Mouse (Mus musculus): ENCODE measurements around the gene Mettl26. TPM values are rescaled to one million over a fixed set of nuclear protein-coding genes. Genes with fewer than 3 reads are reported as not detected.
A peak's percentile ranks its signal among the peaks of the same experiment; 100 is the strongest.

Gene Mettl26
- polyA plus RNA-seq, 1 experiment from 2014 or later = 70.5 TPM

DNA sequence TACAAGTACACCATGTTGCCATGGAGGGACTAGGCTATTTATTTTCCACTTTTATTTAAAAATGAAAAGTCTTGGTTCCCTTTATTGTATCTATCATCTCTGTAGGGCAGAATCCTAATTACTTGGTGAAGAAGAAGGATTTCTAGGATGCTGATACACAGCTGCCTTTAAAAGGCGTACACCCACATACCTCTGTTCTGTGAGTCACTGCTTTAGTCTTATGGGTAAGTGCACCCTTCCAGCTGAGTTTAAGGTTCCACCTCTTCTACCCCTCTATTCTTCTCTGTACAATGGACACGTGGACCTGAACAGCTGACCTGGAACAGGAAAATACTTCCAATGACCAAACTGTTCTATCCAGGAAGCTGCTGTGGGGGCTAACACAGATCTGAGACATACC lies 32.8 kb downstream of the Mettl26 start:
- Histone ChIP-seq H3K4me1 (no peaks in the 10 kb centered on the region), H3K36me3 (replicated peaks) (no peaks in the 10 kb centered on the region), H3K4me3 (no peak overlapping the region), H3K9ac (no peak overlapping the region), H3K9me3 (no peaks in the 10 kb centered on the region), H3K27ac (no peak overlapping the region), H3K4me2 (no peak overlapping the region), H3K27me3 (replicated peaks) (no peaks in the 10 kb centered on the region)
- WGBS = 93% methylated on average over 2 of the region's 2 CpGs
- ATAC-seq (replicated peaks) = no peak

DNA sequence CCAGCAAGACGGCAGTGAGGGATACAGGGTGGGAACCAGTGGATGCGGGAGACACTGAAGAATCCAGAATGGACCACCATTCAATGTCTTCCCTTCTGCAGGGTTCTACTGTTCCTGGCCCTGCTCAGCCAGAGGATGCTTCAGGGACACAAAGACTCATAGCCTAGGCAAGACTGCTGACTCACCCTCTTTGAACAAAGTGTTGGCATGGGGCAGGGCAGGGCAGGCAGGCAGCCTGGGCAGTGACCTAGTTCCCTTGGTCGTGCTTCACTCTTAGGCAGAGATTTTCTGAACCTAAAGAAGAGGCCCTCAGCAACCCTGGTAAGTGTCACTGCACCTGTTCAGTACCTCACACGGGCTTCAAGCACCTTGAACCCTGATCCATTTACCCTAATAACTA lies 36.9 kb downstream of the Mettl26 start:
- no peak for ATAC-seq (replicated peaks)
- Histone ChIP-seq H3K36me3 (replicated peaks) (no peaks in the 10 kb centered on the region), H3K9me3 (no peaks in the 10 kb centered on the region), H3K27me3 (replicated peaks) (no peaks in the 10 kb centered on the region), H3K4me3 (no peak overlapping the region), H3K4me2 (no peak overlapping the region), H3K27ac (no peak overlapping the region), H3K9ac (no peak overlapping the region), H3K4me1 (peaks cover 1% of the 10 kb centered on the region; the same call in 1 of the 2 replicates)
- 96% methylated on average over 4 of the region's 4 CpGs for whole genome bisulfite sequencing

- 89% methylated on average over 14 of the region's 14 CpGs for WGBS
- no peak overlapping the region for H3K27ac ChIP-seq
- H3K9me3 ChIP-seq = no peaks in the 10 kb centered on the region
- H3K27me3 ChIP-seq (replicated peaks) = no peaks in the 10 kb centered on the region
- no peak overlapping the region for H3K9ac ChIP-seq
- no peaks in the 10 kb centered on the region for H3K36me3 ChIP-seq (replicated peaks)
- no peak overlapping the region for H3K4me2 ChIP-seq
- H3K4me1 ChIP-seq = peaks cover 16% of the 10 kb centered on the region
- ATAC-seq (replicated peaks) = no peak
- H3K4me3 ChIP-seq = no peak overlapping the region
Observed at GRCm38 (mm10) chr17:25913186-25913876, 38.5 kb downstream of the Mettl26 start.

- no peak for ATAC-seq (replicated peaks)
- no peak overlapping the region for H3K4me3 ChIP-seq
- H3K27me3 ChIP-seq (replicated peaks) = no peaks in the 10 kb centered on the region
- H3K9ac ChIP-seq = no peak overlapping the region
- H3K9me3 ChIP-seq = no peaks in the 10 kb centered on the region
- H3K4me2 ChIP-seq = no peak overlapping the region
- WGBS = 88% methylated on average over 1 of the region's 1 CpGs
- no peaks in the 10 kb centered on the region for H3K36me3 ChIP-seq (replicated peaks)
- peaks cover 22% of the 10 kb centered on the region for H3K4me1 ChIP-seq
- no peak overlapping the region for H3K27ac ChIP-seq
Observed at GRCm38 (mm10) chr17:25913877-25914275, 39.0 kb downstream of the Mettl26 start.

- H3K9me3 ChIP-seq = no peaks in the 10 kb centered on the region
- WGBS = 87% methylated on average over 4 of the region's 4 CpGs
- no peak overlapping the region for H3K4me3 ChIP-seq
- no peak overlapping the region for H3K4me2 ChIP-seq
- no peak overlapping the region for H3K9ac ChIP-seq
- ATAC-seq (replicated peaks) = no peak
- no peaks in the 10 kb centered on the region for H3K27me3 ChIP-seq (replicated peaks)
- no peak overlapping the region for H3K27ac ChIP-seq
- H3K4me1 ChIP-seq = peaks cover 23% of the 10 kb centered on the region
- H3K36me3 ChIP-seq (replicated peaks) = no peaks in the 10 kb centered on the region
Observed at GRCm38 (mm10) chr17:25914295-25914694, 39.4 kb downstream of the Mettl26 start.

GRCm38 (mm10) chr17:25916931-25917647 lies 42.2 kb downstream of the Mettl26 start:
- no peaks in the 10 kb centered on the region for H3K9me3 ChIP-seq
- H3K4me3 ChIP-seq = peak overlapping the region; percentile 97; the same call in 1 of the 2 replicates
- H3K27me3 ChIP-seq (replicated peaks) = no peaks in the 10 kb centered on the region
- no peak for ATAC-seq (replicated peaks)
- H3K27ac ChIP-seq = no peak overlapping the region
- no peak overlapping the region for H3K4me2 ChIP-seq
- H3K4me1 ChIP-seq = peaks cover 23% of the 10 kb centered on the region
- no peaks in the 10 kb centered on the region for H3K36me3 ChIP-seq (replicated peaks)
- 90% methylated on average over 8 of the region's 8 CpGs for WGBS
- H3K9ac ChIP-seq = no peak overlapping the region

GRCm38 (mm10) chr17:25918037-25918750 lies 43.3 kb downstream of the Mettl26 start:
- Histone ChIP-seq H3K27me3 (replicated peaks) (no peaks in the 10 kb centered on the region), H3K27ac (no peak overlapping the region), H3K36me3 (replicated peaks) (no peaks in the 10 kb centered on the region), H3K9me3 (no peaks in the 10 kb centered on the region), H3K4me1 (peaks cover 23% of the 10 kb centered on the region), H3K4me3 (peak overlapping the region; percentile 97), H3K9ac (peak overlapping the region; percentile 84), H3K4me2 (peak overlapping the region; percentile 81)
- 86% methylated on average over 9 of the region's 9 CpGs for WGBS
- no peak for ATAC-seq (replicated peaks)

DNA sequence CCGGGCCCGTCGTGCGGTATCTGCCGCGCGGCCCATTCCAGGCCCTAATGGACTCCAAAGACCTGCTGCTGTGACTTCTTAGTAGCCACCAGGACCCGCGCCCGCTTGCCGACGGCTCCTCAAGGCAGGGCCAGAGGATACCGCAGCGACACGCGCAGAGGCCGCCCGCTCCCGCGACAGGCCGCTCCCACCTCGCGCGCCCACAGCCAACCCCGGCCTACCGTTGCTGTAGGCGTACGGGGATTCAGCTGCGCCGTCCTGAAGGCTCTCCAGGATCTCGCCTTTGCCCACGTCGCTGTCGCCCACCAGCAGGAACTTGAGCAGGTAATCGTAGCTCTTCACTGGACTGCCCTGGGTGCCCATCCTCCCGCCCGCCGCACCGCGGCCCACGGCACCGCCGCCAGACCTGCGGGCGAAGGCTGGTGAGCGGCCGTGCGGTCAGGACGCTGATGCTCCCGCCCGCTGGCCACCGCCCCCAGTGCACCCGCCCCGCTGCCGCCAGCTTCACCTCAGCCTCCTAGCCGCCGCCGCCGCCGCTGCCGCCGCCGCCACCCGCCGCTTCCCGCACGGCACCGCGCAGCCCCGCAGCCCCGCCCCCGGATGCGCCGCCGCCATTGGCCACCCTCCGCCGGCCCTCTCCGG lies 44.4 kb downstream of the Mettl26 start, which contains the start of gene Rab40c:
Gene Rab40c, minus strand, starts transcription at position 584 of the 642 bp plus-strand sequence.
- peaks cover 23% of the 10 kb centered on the region for H3K4me1 ChIP-seq
- under 1% methylated on average over 67 of the region's 78 CpGs for WGBS
- H3K9ac ChIP-seq = peak within 1 kb of the TSS; percentile 84
- no peaks in the 10 kb centered on the region for H3K36me3 ChIP-seq (replicated peaks)
- H3K9me3 ChIP-seq = no peaks in the 10 kb centered on the region
- ATAC-seq (replicated peaks) = peak; percentile 20
- peak within 1 kb of the TSS; percentile 81 for H3K4me2 ChIP-seq
- peak within 1 kb of the TSS; percentile 97 for H3K4me3 ChIP-seq
- H3K27ac ChIP-seq = peak within 1 kb of the TSS; percentile 91
- no peaks in the 10 kb centered on the region for H3K27me3 ChIP-seq (replicated peaks)

DNA sequence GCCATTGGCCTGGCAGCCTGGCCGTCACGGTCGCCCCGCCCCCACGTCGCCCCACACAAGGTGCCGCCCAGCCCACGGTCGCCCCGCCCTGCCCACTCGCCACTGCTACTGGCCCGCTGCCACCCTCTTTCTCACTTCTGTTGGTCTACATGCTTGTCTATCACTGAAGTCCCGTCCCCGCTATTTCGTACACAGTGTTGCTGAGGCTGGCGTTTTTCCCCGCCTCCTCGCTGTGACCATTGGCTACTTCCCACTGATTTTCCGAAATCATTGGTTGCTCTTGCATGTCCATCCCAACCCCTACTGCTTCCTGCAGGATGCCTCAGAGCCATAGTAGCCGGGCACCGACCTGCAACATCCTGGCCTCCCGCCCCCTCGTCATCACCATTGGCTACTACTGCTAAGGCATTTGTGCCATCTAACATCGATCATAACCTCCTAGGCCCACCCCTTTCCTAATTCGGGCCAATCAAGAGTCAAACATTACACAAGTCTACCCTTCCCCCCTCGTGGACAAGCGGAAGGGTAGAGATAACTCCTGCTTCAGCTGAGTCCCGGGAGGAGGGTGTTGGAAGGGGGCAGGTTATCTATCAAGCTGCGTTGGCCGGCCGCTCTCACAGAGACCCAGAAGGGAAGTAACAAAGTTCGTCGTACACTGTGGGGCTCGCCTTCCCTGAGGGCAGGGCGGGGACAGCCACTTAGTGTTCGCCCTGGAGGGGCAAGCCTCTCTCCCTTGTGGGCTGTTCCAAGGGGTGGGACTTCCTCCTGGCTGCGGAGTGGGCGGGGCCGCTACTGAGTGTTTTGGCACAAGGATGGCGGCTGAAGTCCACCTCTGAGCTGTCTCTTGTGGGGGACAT lies 45.1 kb downstream of the Mettl26 start:
- peak; percentile 98 for ATAC-seq (replicated peaks)
- no peaks in the 10 kb centered on the region for H3K9me3 ChIP-seq
- H3K27ac ChIP-seq = peak overlapping the region; percentile 91
- 1% methylated on average over 40 of the region's 40 CpGs for WGBS
- H3K4me2 ChIP-seq = peak overlapping the region; percentile 70
- no peaks in the 10 kb centered on the region for H3K27me3 ChIP-seq (replicated peaks)
- no peaks in the 10 kb centered on the region for H3K36me3 ChIP-seq (replicated peaks)
- H3K4me1 ChIP-seq = peaks cover 23% of the 10 kb centered on the region
- H3K9ac ChIP-seq = peak overlapping the region; percentile 84
- H3K4me3 ChIP-seq = peak overlapping the region; percentile 97

GRCm38 (mm10) chr17:25922120-25922519 lies 47.2 kb downstream of the Mettl26 start:
- Histone ChIP-seq H3K4me2 (no peak overlapping the region), H3K4me1 (peaks cover 19% of the 10 kb centered on the region), H3K36me3 (replicated peaks) (0 out of 2 replicates have a peak, but pooled peaks cover 3% of the 10 kb centered on the region), H3K27me3 (replicated peaks) (no peaks in the 10 kb centered on the region), H3K27ac (no peak overlapping the region), H3K9ac (no peak overlapping the region), H3K9me3 (no peaks in the 10 kb centered on the region), H3K4me3 (no peak overlapping the region)
- WGBS = 85% methylated on average over 5 of the region's 5 CpGs
- ATAC-seq (replicated peaks) = no peak

DNA sequence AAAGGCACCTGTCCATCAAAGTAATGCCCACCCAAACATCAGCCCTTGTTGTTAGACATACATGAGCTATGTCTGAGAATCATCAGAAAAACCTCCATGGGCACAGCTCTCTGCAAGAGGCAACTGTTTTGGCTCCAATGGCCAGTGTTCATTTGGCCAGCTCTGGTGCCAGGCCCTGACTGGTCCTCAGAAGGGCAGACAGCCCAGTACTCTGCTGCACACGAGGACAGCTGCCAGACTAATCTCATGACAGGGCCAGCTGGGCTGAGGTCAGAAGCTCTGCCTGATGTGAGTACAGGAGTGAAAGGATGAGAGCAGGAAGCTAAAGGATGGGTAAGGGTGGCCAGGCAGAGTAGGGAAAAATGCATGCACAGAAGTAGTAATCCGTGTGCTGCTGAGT lies 50.5 kb downstream of the Mettl26 start:
- Histone ChIP-seq H3K9me3 (no peaks in the 10 kb centered on the region), H3K27ac (no peak overlapping the region), H3K27me3 (replicated peaks) (no peaks in the 10 kb centered on the region), H3K36me3 (replicated peaks) (peaks cover 12% of the 10 kb centered on the region; the same call in 1 of the 2 replicates), H3K4me2 (no peak overlapping the region), H3K4me3 (no peak overlapping the region), H3K4me1 (no peaks in the 10 kb centered on the region), H3K9ac (no peak overlapping the region)
- ATAC-seq (replicated peaks) = no peak
- WGBS = 80% methylated on average over 2 of the region's 2 CpGs
